ENCODE assay signal across 12 mouse cellular contexts in the genomic region with DNA sequence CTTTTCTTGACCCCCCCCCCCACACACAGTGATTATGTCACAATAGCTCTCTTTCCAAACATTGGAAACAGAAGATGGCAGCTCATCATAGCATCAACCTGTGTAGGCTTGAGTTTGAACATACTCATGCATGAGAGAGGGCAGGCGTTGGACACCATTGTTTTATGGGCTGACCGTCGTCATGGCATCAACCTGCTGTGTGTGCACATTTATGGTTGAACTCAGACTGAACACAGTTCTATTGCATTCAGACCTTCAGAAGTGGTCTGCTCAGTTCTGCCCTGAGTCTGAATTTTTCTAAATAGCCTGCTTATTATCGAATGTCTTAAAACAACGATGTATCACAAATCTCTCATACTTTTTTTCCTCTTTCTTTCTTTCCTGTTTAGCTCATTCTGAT. TPM values are rescaled to one million over a fixed set of nuclear protein-coding genes. Genes with fewer than 3 reads are reported as not detected.
A peak's percentile ranks its signal among the peaks of the same experiment; 100 is the strongest.
DNase-seq lines count a peak whose midpoint lies in the region; ATAC-seq lines count a peak whose summit lies in the region.
"Had no signal": no experiment of that assay in that cellular context is flagged by ENCODE, and none has a peak within 500 bp of the region (broad histone marks: within the 10 kb centered on the region; RNA-seq: fewer than 3 reads in every experiment).

No protein-coding gene starts in this region.

- peak overlapping the region; percentile 78 for H3K4me2 ChIP-seq in hindbrain, embryonic 12.5 days (replicated peaks)
- H3K4me2 ChIP-seq in midbrain, embryonic 15.5 days: peak overlapping the region; percentile 35
- H3K4me2 ChIP-seq: liver, embryonic 15.5 days had no signal

- peak; percentile 26 for DNase-seq in embryo, embryonic 9.5 days (ENCODE audit: extremely low spot score)
- no peak for DNase-seq in embryo, embryonic 11 days
- no peak for DNase-seq in forebrain, embryonic 10.5 days (ENCODE audit: extremely low spot score, low spot score)
- no peak for DNase-seq in gastrocnemius, postnatal 14 days
- no peak for DNase-seq in layer of hippocampus, adult 8-10 months (ENCODE audit: low spot score in 2 of 2)
- DNase-seq in right cerebral cortex, postnatal 14 days: no peak
- DNase-seq: cerebellum, adult 2 months; kidney, adult 8-10 months; thymus, postnatal 14 days had no signal

- peaks cover 100% of the 10 kb centered on the region for H3K4me1 ChIP-seq in forebrain, embryonic 10.5 days
- H3K4me1 ChIP-seq in hindbrain, embryonic 12.5 days: peaks cover 95% of the 10 kb centered on the region
- H3K4me1 ChIP-seq in midbrain, embryonic 15.5 days: peaks cover 95% of the 10 kb centered on the region

- H3K27me3 ChIP-seq in forebrain, embryonic 10.5 days (ENCODE audit: poor library complexity, severe bottlenecking): no peaks in the 10 kb centered on the region
- H3K27me3 ChIP-seq in hindbrain, embryonic 12.5 days: no peaks in the 10 kb centered on the region
- H3K27me3 ChIP-seq in midbrain, embryonic 15.5 days (replicated peaks): no peaks in the 10 kb centered on the region
- H3K27me3 ChIP-seq: liver, embryonic 15.5 days had no signal

- H3K27ac ChIP-seq in forebrain, embryonic 10.5 days: peak overlapping the region; percentile 87
- H3K27ac ChIP-seq in hindbrain, embryonic 12.5 days: peak overlapping the region; percentile 64
- H3K27ac ChIP-seq in midbrain, embryonic 15.5 days: peak overlapping the region; percentile 23; the same call in 1 of the 2 replicates
- H3K27ac ChIP-seq: liver, embryonic 15.5 days had no signal

- H3K9ac ChIP-seq in hindbrain, embryonic 12.5 days: no peak overlapping the region
- no peak overlapping the region for H3K9ac ChIP-seq in midbrain, embryonic 15.5 days
- H3K9ac ChIP-seq: liver, embryonic 15.5 days had no signal

- intact Hi-C loops in gastrocnemius, postnatal 14 days (cut with DNase I; ENCODE audit: low total_unique reads): no loop called here

- 79% methylated on average over 5 of the region's 5 CpGs for WGBS in forebrain, embryonic 10.5 days
- 53% methylated on average over 5 of the region's 5 CpGs for WGBS in hindbrain, embryonic 12.5 days
- WGBS in midbrain, embryonic 15.5 days: 33% methylated on average over 5 of the region's 5 CpGs

- H3K36me3 ChIP-seq in forebrain, embryonic 10.5 days (replicated peaks): peaks cover 84% of the 10 kb centered on the region
- peaks cover 55% of the 10 kb centered on the region for H3K36me3 ChIP-seq in hindbrain, embryonic 12.5 days
- H3K36me3 ChIP-seq in midbrain, embryonic 15.5 days (replicated peaks): peaks cover 12% of the 10 kb centered on the region; the same call in 1 of the 2 replicates

- H3K4me3 ChIP-seq in forebrain, embryonic 10.5 days: peak overlapping the region; percentile 26; the same call in 1 of the 2 replicates
- no peak overlapping the region for H3K4me3 ChIP-seq in hindbrain, embryonic 12.5 days
- H3K4me3 ChIP-seq in midbrain, embryonic 15.5 days: no peak overlapping the region
- H3K4me3 ChIP-seq: liver, embryonic 15.5 days had no signal

- no peak for ATAC-seq in hindbrain, embryonic 12.5 days (ENCODE audit: low FRiP score)
- ATAC-seq in midbrain, embryonic 15.5 days (replicated peaks): no peak

- no peaks in the 10 kb centered on the region for H3K9me3 ChIP-seq in forebrain, embryonic 10.5 days
- no peaks in the 10 kb centered on the region for H3K9me3 ChIP-seq in hindbrain, embryonic 12.5 days (replicated peaks)
- no peaks in the 10 kb centered on the region for H3K9me3 ChIP-seq in midbrain, embryonic 15.5 days
- H3K9me3 ChIP-seq: liver, embryonic 15.5 days had no signal

RNA-seq across cellular contexts. Expression of a gene that starts 9.2 kb away (rescaled TPM):
- 7.8 and 10.0 TPM in 2 replicates for polyA plus RNA-seq in forebrain, embryonic 10.5 days (2016; fragmentation: Nextera tagmentation; extraction: Ambion mirVana)
- polyA plus RNA-seq in hindbrain, embryonic 12.5 days (2016; fragmentation: Nextera tagmentation; extraction: Ambion mirVana): 28.8 and 29.1 TPM in 2 replicates
- polyA plus RNA-seq in midbrain, embryonic 15.5 days (2015; fragmentation: Nextera tagmentation; extraction: Ambion mirVana): 76.1 and 81.9 TPM in 2 replicates
- 1 to 10 TPM; 3.2 to 3.6 TPM for total RNA-seq in gastrocnemius, postnatal 14 days (2021)
- 100 to 1,000 TPM; 584 to 717 (median 649) TPM for total RNA-seq in layer of hippocampus, adult 8-10 months (2022)

RNA-seq across cellular contexts. Expression of a gene that starts 52.0 kb away (rescaled TPM):
- 18.4 and 20.5 TPM in 2 replicates for polyA plus RNA-seq in forebrain, embryonic 10.5 days (2016; fragmentation: Nextera tagmentation; extraction: Ambion mirVana)
- 25.8 and 29.3 TPM in 2 replicates for polyA plus RNA-seq in hindbrain, embryonic 12.5 days (2016; fragmentation: Nextera tagmentation; extraction: Ambion mirVana)
- polyA plus RNA-seq in midbrain, embryonic 15.5 days (2015; fragmentation: Nextera tagmentation; extraction: Ambion mirVana): 35.8 and 43.1 TPM in 2 replicates
- 10 to 100 TPM; 12.8 to 13.0 TPM for total RNA-seq in gastrocnemius, postnatal 14 days (2021)
- 100 to 1,000 TPM; 114 to 546 (median 290) TPM for total RNA-seq in layer of hippocampus, adult 8-10 months (2022)

Comparison
In these comparisons a context has a peak if more than half of its experiments do, and no peak if none do; other contexts are left out.
1. H3K27ac ChIP-seq: peak in every context shown above with its lines; median percentile 87 in forebrain, embryonic 10.5 days; 64 in hindbrain, embryonic 12.5 days; 23 in midbrain, embryonic 15.5 days.